Mouse (Mus musculus): ENCODE measurements around the gene Spx. TPM values are rescaled to one million over a fixed set of nuclear protein-coding genes. Genes with fewer than 3 reads are reported as not detected.

The Spx gene
- polyA plus RNA-seq, 1 experiment: 0.32 TPM

GRCm38 (mm10) chr6:142395756-142396155, 17.5 kb upstream of the Spx start:
- H3K4me3 ChIP-seq (ENCODE audit: insufficient read depth, poor library complexity, severe bottlenecking): no peak overlapping the region
- H3K79me3 ChIP-seq (ENCODE audit: low read depth): peaks cover 50% of the 10 kb centered on the region
- peaks cover 46% of the 10 kb centered on the region for H3K36me3 ChIP-seq (ENCODE audit: control insufficient read depth, insufficient read depth)
- H3K79me2 ChIP-seq (ENCODE audit: control insufficient read depth, insufficient read depth): peaks cover 55% of the 10 kb centered on the region
- H3ac ChIP-seq (ENCODE audit: control insufficient read depth, insufficient read length, low read depth): no peak overlapping the region
- no peaks in the 10 kb centered on the region for H3K27me3 ChIP-seq (ENCODE audit: control insufficient read depth, insufficient read depth, insufficient read length)
- no peak for TF ChIP-seq USF1 (IDR thresholded peaks at IDR 0.05; ENCODE audit: low read depth)
- no peak for TF ChIP-seq MYOD1 (IDR thresholded peaks at IDR 0.05; ENCODE audit: control insufficient read depth, insufficient read length, low read depth)

- no peak for TF ChIP-seq FOSL1 (IDR thresholded peaks at IDR 0.05; ENCODE audit: insufficient read depth, low read length, poor library complexity, severe bottlenecking)
- TF ChIP-seq MYOD1 (IDR thresholded peaks at IDR 0.05; ENCODE audit: control insufficient read depth, insufficient read length, low read depth): no peak
- no peak for TF ChIP-seq MAX (IDR thresholded peaks at IDR 0.05)
- no peak for TF ChIP-seq CTCF (IDR thresholded peaks at IDR 0.05; ENCODE audit: control insufficient read depth, insufficient read depth, insufficient read length)
- no peak for TF ChIP-seq CEBPB (IDR thresholded peaks at IDR 0.05; ENCODE audit: low read depth)
- TF ChIP-seq USF1 (IDR thresholded peaks at IDR 0.05; ENCODE audit: low read depth): no peak
- TF ChIP-seq MYOG (IDR thresholded peaks at IDR 0.05; ENCODE audit: control insufficient read depth, extremely low read depth, insufficient read length): no peak
- Histone ChIP-seq H3K79me2 (ENCODE audit: control insufficient read depth, insufficient read depth) (no peaks in the 10 kb centered on the region), H3K4me3 (ENCODE audit: insufficient read depth, poor library complexity, severe bottlenecking) (no peak overlapping the region), H3K36me3 (ENCODE audit: control insufficient read depth, insufficient read depth) (no peaks in the 10 kb centered on the region), H3ac (ENCODE audit: control insufficient read depth, insufficient read length, low read depth) (no peak overlapping the region), H3K27me3 (ENCODE audit: control insufficient read depth, insufficient read depth, insufficient read length) (no peaks in the 10 kb centered on the region), H3K79me3 (ENCODE audit: low read depth) (no peaks in the 10 kb centered on the region)
Observed at GRCm38 (mm10) chr6:142411140-142411539, 2.1 kb upstream of the Spx start.

- Histone ChIP-seq H3K4me3 (ENCODE audit: insufficient read depth, poor library complexity, severe bottlenecking) (no peak overlapping the region), H3K27me3 (ENCODE audit: control insufficient read depth, insufficient read depth, insufficient read length) (no peaks in the 10 kb centered on the region)
Observed at GRCm38 (mm10) chr6:142413845-142414244, 604 bp downstream of the Spx start.

GRCm38 (mm10) chr6:142414597-142414996, 1.4 kb downstream of the Spx start:
- H3K4me3 ChIP-seq (ENCODE audit: insufficient read depth, poor library complexity, severe bottlenecking): no peak overlapping the region
- no peaks in the 10 kb centered on the region for H3K27me3 ChIP-seq (ENCODE audit: control insufficient read depth, insufficient read depth, insufficient read length)
- no peak overlapping the region for H3ac ChIP-seq (ENCODE audit: control insufficient read depth, insufficient read length, low read depth)

More at GRCm38 (mm10) chr6:142413845-142414244, 604 bp downstream of the Spx start:
- Histone ChIP-seq H3K79me3 (ENCODE audit: low read depth) (no peaks in the 10 kb centered on the region), H3K79me2 (ENCODE audit: control insufficient read depth, insufficient read depth) (no peaks in the 10 kb centered on the region), H3K36me3 (ENCODE audit: control insufficient read depth, insufficient read depth) (no peaks in the 10 kb centered on the region), H3ac (ENCODE audit: control insufficient read depth, insufficient read length, low read depth) (no peak overlapping the region)
- no peak for TF ChIP-seq MYOG (IDR thresholded peaks at IDR 0.05; ENCODE audit: control insufficient read depth, extremely low read depth, insufficient read length)

GRCm38 (mm10) chr6:142424976-142425375, 11.7 kb downstream of the Spx start:
- Histone ChIP-seq H3K27me3 (ENCODE audit: control insufficient read depth, insufficient read depth, insufficient read length) (no peaks in the 10 kb centered on the region), H3K79me3 (ENCODE audit: low read depth) (no peaks in the 10 kb centered on the region), H3K79me2 (ENCODE audit: control insufficient read depth, insufficient read depth) (no peaks in the 10 kb centered on the region), H3ac (ENCODE audit: control insufficient read depth, insufficient read length, low read depth) (no peak overlapping the region), H3K4me3 (ENCODE audit: insufficient read depth, poor library complexity, severe bottlenecking) (no peak overlapping the region), H3K36me3 (ENCODE audit: control insufficient read depth, insufficient read depth) (no peaks in the 10 kb centered on the region)
- TF ChIP-seq CEBPB (IDR thresholded peaks at IDR 0.05; ENCODE audit: low read depth) (no peak), MAX (IDR thresholded peaks at IDR 0.05) (no peak), CTCF (IDR thresholded peaks at IDR 0.05; ENCODE audit: control insufficient read depth, insufficient read depth, insufficient read length) (no peak), USF1 (IDR thresholded peaks at IDR 0.05; ENCODE audit: low read depth) (no peak), MYOG (IDR thresholded peaks at IDR 0.05; ENCODE audit: control insufficient read depth, extremely low read depth, insufficient read length) (no peak), FOSL1 (IDR thresholded peaks at IDR 0.05; ENCODE audit: insufficient read depth, low read length, poor library complexity, severe bottlenecking) (no peak), MYOD1 (IDR thresholded peaks at IDR 0.05; ENCODE audit: control insufficient read depth, insufficient read length, low read depth) (no peak)

More at GRCm38 (mm10) chr6:142414597-142414996, 1.4 kb downstream of the Spx start:
- Histone ChIP-seq H3K36me3 (ENCODE audit: control insufficient read depth, insufficient read depth) (no peaks in the 10 kb centered on the region), H3K79me3 (ENCODE audit: low read depth) (no peaks in the 10 kb centered on the region), H3K79me2 (ENCODE audit: control insufficient read depth, insufficient read depth) (no peaks in the 10 kb centered on the region)
- TF ChIP-seq MYOG (IDR thresholded peaks at IDR 0.05; ENCODE audit: control insufficient read depth, extremely low read depth, insufficient read length) (no peak), CTCF (IDR thresholded peaks at IDR 0.05; ENCODE audit: control insufficient read depth, insufficient read depth, insufficient read length) (no peak), FOSL1 (IDR thresholded peaks at IDR 0.05; ENCODE audit: insufficient read depth, low read length, poor library complexity, severe bottlenecking) (no peak)

- no peak overlapping the region for H3ac ChIP-seq (ENCODE audit: control insufficient read depth, insufficient read length, low read depth)
- no peaks in the 10 kb centered on the region for H3K79me3 ChIP-seq (ENCODE audit: low read depth)
- TF ChIP-seq MAX (IDR thresholded peaks at IDR 0.05) (no peak), USF1 (IDR thresholded peaks at IDR 0.05; ENCODE audit: low read depth) (no peak), MYOG (IDR thresholded peaks at IDR 0.05; ENCODE audit: control insufficient read depth, extremely low read depth, insufficient read length) (no peak), CTCF (IDR thresholded peaks at IDR 0.05; ENCODE audit: control insufficient read depth, insufficient read depth, insufficient read length) (no peak), MYOD1 (IDR thresholded peaks at IDR 0.05; ENCODE audit: control insufficient read depth, insufficient read length, low read depth) (no peak)
Observed at GRCm38 (mm10) chr6:142429072-142429471, 15.8 kb downstream of the Spx start.

More at GRCm38 (mm10) chr6:142429072-142429471, 15.8 kb downstream of the Spx start:
- Histone ChIP-seq H3K4me3 (ENCODE audit: insufficient read depth, poor library complexity, severe bottlenecking) (no peak overlapping the region), H3K79me2 (ENCODE audit: control insufficient read depth, insufficient read depth) (no peaks in the 10 kb centered on the region), H3K27me3 (ENCODE audit: control insufficient read depth, insufficient read depth, insufficient read length) (no peaks in the 10 kb centered on the region), H3K36me3 (ENCODE audit: control insufficient read depth, insufficient read depth) (no peaks in the 10 kb centered on the region)
